ENCODE assay signal across 1 mouse cellular context in the genomic region with DNA sequence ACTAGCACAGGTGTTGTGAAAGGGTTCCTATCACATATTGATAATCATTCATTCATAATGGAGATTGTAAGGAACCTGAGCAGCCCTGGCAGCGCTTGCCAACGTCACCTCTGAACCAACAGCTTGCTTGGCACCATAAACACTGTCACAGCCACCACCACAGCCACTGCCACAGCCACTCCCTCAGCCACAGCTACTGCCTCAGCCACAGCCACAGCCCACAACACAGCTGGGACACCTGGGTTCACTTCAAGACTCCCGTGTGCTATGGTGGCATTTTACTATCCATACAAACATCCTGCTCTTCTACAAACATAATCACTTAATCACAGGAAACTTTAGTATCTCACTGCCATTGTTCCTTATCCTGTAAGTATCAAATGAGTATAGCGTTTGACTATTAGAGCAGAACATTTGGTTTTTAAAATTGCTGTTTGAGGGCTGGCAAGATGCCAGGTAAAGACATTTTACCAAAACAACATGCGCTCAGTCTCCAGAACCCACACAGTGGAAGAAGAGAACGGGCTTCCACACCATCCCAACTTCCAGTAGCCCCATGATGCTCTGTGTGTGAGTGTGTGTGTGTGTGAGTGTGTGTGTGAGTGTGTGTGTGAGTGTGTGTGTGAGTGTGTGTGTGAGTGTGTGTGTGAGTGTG.
TF ChIP-seq lines count a peak whose summit lies in the region.

No protein-coding gene starts in this region.

TF ChIP-seq in MEL, 35 proteins besides CTCF, POLR2A, EP300 and RAD21:
- TF ChIP-seq ELF1 (IDR thresholded peaks at IDR 0.05; ENCODE audit: low read depth, low read length) (no peak), MEF2A (IDR thresholded peaks at IDR 0.05; ENCODE audit: extremely low read depth, insufficient replicate concordance, low read depth, low read length, poor library complexity, severe bottlenecking) (no peak), MAFK (IDR thresholded peaks at IDR 0.05; ENCODE audit: borderline replicate concordance, low read depth, low read length) (no peak), ZC3H11A (IDR thresholded peaks at IDR 0.05; ENCODE audit: low read depth, low read length) (no peak), MYC (IDR thresholded peaks at IDR 0.05; ENCODE audit: low read depth, low read length) (no peak), GABPA (IDR thresholded peaks at IDR 0.05; ENCODE audit: low read depth, low read length) (no peak), TAL1 (IDR thresholded peaks at IDR 0.05; ENCODE audit: low read length) (no peak), ETS1 (IDR thresholded peaks at IDR 0.05; ENCODE audit: low read depth, low read length) (no peak), E2F4 (IDR thresholded peaks at IDR 0.05; ENCODE audit: borderline replicate concordance, low read depth, low read length) (no peak), RCOR1 (IDR thresholded peaks at IDR 0.05; ENCODE audit: low read depth, low read length) (no peak), ZNF384 (IDR thresholded peaks at IDR 0.05; ENCODE audit: low read depth, low read length) (no peak), CHD2 (IDR thresholded peaks at IDR 0.05; ENCODE audit: low read length) (no peak), BHLHE40 (IDR thresholded peaks at IDR 0.05; ENCODE audit: borderline replicate concordance, low read depth, low read length) (no peak), MAX (IDR thresholded peaks at IDR 0.05; ENCODE audit: low read length) (no peak), MYB (IDR thresholded peaks at IDR 0.05; ENCODE audit: low read depth, low read length) (no peak), MAZ (IDR thresholded peaks at IDR 0.05; ENCODE audit: low read depth, low read length) (no peak), MXI1 (IDR thresholded peaks at IDR 0.05; ENCODE audit: low read depth, low read length) (no peak), SIN3A (IDR thresholded peaks at IDR 0.05; ENCODE audit: low read length) (no peak), UBTF (IDR thresholded peaks at IDR 0.05; ENCODE audit: borderline replicate concordance, insufficient read depth, low read depth, low read length) (no peak), NELFE (IDR thresholded peaks at IDR 0.05; ENCODE audit: low read depth, low read length) (no peak)
